Mouse (Mus musculus) ES-E14 (cell line): ENCODE data around the gene Mras. TPM values are rescaled to one million over a fixed set of nuclear protein-coding genes. Genes with fewer than 3 reads are reported as not detected.
A peak's percentile ranks its signal among the peaks of the same experiment; 100 is the strongest.

Source experiments
- DNase-seq: peaks from one replicate; pipeline ENCODE4 v3.0.0-alpha.2; 2013; ENCODE audit warnings: low read depth, low spot score
- H3K27ac ChIP-seq: 2 replicates; pipeline ENCODE4 v1.5.1; 2012; ENCODE audit warnings: low read depth, mild to moderate bottlenecking, low read length, moderate library complexity, mixed read lengths; ENCODE audit not compliant: poor library complexity, insufficient read depth, severe bottlenecking
- H3K36me3 ChIP-seq: 2 replicates; pipeline ENCODE4 v1.6.1; 2012; ENCODE audit warnings: mild to moderate bottlenecking, low read length, moderate library complexity, mixed read lengths; ENCODE audit not compliant: control insufficient read depth, poor library complexity, insufficient read depth, severe bottlenecking
- H3K4me1 ChIP-seq, 2 experiments: fragments of 150-350 bp in 1 of 2; sonication (generic) in 1 of 2; 2 replicates each; pipeline ENCODE4 v1.6.1; 2012; ENCODE audit warnings: low read length in 2 of 2, mild to moderate bottlenecking in 1 of 2, mixed read lengths in 1 of 2; ENCODE audit not compliant: control insufficient read depth in 2 of 2, insufficient read depth in 2 of 2, poor library complexity in 1 of 2
- H3K4me3 ChIP-seq, 2 experiments: fragments of 150-350 bp in 1 of 2; sonication (generic) in 1 of 2; 2 replicates each; pipeline ENCODE4 v1.5.1; 2012; ENCODE audit warnings: low read length in 2 of 2, low read depth in 1 of 2, mild to moderate bottlenecking in 1 of 2, mixed read lengths in 1 of 2; ENCODE audit not compliant: insufficient read depth in 1 of 2, poor library complexity in 1 of 2, severe bottlenecking in 1 of 2
- H3K9ac ChIP-seq: 2 replicates; pipeline ENCODE4 v1.6.1; 2012; ENCODE audit warnings: low read depth, mild to moderate bottlenecking, low read length, mixed read lengths; ENCODE audit not compliant: poor library complexity, insufficient read depth, severe bottlenecking
- H3K9me3 ChIP-seq: fragments of 150-350 bp; sonication (generic); 2 replicates; pipeline ENCODE4 v1.6.1; 2012; ENCODE audit warnings: low read depth, mild to moderate bottlenecking, low read length; ENCODE audit not compliant: control insufficient read depth, insufficient read depth
- CHD2 ChIP-seq: IDR thresholded peaks from 2 replicates; pipeline ENCODE4 v1.6.1; 2014; ENCODE audit warnings: mild to moderate bottlenecking, low read depth, low read length, inconsistent platforms
- HCFC1 ChIP-seq: IDR thresholded peaks from 2 replicates; pipeline ENCODE4 v1.6.1; 2012; ENCODE audit warnings: low read length, inconsistent platforms, borderline replicate concordance; ENCODE audit not compliant: insufficient read depth
- MAFK ChIP-seq: IDR thresholded peaks from 2 replicates; pipeline ENCODE4 v1.6.1; 2014; ENCODE audit warnings: mild to moderate bottlenecking, low read depth, low read length, inconsistent platforms; ENCODE audit not compliant: insufficient read depth
- ZC3H11A ChIP-seq: IDR thresholded peaks from 2 replicates; pipeline ENCODE4 v1.6.1; 2012; ENCODE audit warnings: low read depth, mild to moderate bottlenecking, inconsistent platforms, low read length, borderline replicate concordance
- ZNF384 ChIP-seq: IDR thresholded peaks from 2 replicates; pipeline ENCODE4 v1.6.1; 2012; ENCODE audit warnings: low read depth, low read length, inconsistent platforms
- in situ Hi-C, 2 experiments: fragments of 600-800 bp; cut with MboI; formaldehyde crosslinking; loops; one replicate each; pipeline ENCODE4 v1.15.1; 2025; ENCODE audit warnings: low sequenced_read_pairs in 2 of 2, inconsistent platforms in 1 of 2; ENCODE audit not compliant: unreplicated experiment in 2 of 2
- total RNA-seq: library from RNA; depleted of rRNA; stranded (reverse); fragments of 300-350 nt; gene quantifications from 2 replicates; pipeline ENCODE4 v1.2.3, GENCODE M21; 2012

The Mras gene
- total RNA-seq, 1 experiment: 28.5 TPM

DNA sequence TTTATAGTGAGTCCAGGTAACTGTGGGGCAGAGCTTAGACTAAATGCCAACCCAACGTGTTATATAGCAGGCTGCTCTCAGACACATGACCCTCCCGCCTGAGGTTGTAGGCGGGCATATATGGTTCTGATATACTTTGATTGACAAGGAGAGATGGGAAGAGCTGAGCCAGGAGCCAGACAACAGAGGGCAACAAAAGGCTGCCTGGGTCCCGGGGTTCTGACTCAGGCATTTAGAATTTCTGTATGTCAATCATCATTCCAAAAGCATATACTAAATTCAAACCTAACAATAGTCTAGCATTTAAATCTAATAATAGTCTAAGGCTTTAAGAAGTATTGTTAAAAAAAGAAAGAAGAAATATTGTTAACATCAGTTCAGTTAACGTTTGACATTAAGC, 58.0 kb downstream of the Mras start:
- DNase-seq: no peak

DNA sequence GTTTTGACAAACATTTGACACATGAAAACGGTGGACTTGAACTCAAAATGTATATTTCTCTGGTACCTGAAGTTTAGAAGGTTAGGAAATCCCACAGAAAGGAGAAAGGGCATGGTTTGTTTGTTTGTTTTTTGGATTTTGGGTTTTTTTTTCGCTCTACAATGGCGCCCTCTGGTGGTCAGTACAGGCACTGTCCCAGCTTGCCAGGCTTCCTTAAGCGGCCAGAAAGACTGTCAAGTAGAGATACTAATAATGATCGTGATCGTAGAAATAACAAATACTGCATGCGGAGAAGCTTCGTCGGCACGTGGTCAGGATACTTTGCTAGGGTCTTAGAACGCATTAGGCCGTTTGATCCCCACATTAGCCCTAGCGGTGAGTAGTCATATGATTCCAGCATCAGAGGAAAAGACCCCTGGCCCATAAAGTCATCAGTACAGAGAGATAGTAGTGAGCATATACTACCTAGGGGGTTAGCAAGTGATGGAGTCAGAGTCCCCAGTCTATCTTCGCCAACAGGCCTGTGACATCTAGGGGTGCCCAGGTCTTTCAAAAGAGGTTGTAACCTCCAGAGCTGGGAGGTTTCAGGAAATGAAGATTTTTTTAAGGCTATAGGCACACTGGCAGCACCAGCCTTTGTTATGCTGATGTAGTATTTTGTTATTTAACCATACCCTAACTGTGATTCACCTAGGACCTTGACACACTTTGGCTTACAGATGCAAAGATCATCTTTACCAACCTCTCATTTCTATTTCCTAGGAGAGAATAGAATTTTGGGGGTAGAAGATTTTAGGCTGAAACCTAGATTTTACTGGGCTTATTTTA, 60.4 kb downstream of the Mras start:
- H3K27ac ChIP-seq: no peak overlapping the region
- no peak overlapping the region for H3K4me3 ChIP-seq
- no peaks in the 10 kb centered on the region; the same call in 1 of the 2 replicates for H3K36me3 ChIP-seq
- no peak for TF ChIP-seq CHD2
- no peak for TF ChIP-seq HCFC1
- no peak for TF ChIP-seq MAFK
- TF ChIP-seq ZNF384: peak; percentile 76
- peak; percentile 84; the same call in 1 of the 2 replicates for TF ChIP-seq ZC3H11A
- in situ Hi-C loops: no loop called here
- H3K4me1 ChIP-seq: peaks cover 3 to 19% of the 10 kb centered on the region in 2 experiments; a peak in 3 of 4 replicates
- DNase-seq: peak; percentile 54
- no peak overlapping the region for H3K9ac ChIP-seq
- no peaks in the 10 kb centered on the region for H3K9me3 ChIP-seq

More for the DNA sequence above, 58.0 kb downstream of the Mras start:
- TF ChIP-seq ZNF384 (no peak), MAFK (no peak), HCFC1 (no peak), CHD2 (no peak), ZC3H11A (no peak)
- H3K4me3 ChIP-seq: no peak overlapping the region
- H3K36me3 ChIP-seq: no peaks in the 10 kb centered on the region; the same call in 1 of the 2 replicates
- in situ Hi-C loops: no loop called here
- no peaks in the 10 kb centered on the region for H3K9me3 ChIP-seq
- H3K4me1 ChIP-seq: peaks cover 3 to 19% of the 10 kb centered on the region in 2 experiments; a peak in 3 of 4 replicates
- H3K9ac ChIP-seq: no peak overlapping the region
- H3K27ac ChIP-seq: no peak overlapping the region

DNA sequence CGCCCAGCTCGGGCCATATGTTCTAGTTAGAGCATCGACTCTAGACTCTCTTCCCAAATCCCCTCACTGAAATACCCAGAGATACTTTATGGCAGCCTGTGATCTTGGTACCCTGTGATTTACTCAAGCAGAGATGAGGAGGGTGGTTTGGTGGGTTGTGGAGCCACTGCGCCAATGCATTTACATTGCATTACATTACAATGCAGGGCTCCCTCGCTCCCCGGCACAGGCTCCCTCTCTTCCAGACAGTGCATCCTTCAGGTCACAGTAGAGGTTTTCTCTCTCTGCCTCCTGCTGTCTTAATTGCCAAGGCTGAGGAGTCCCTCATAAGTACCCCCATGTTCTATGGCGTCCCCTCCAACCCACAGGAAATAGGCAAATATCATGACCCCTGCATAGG, 68.8 kb downstream of the Mras start:
- Histone ChIP-seq H3K9me3 (no peaks in the 10 kb centered on the region), H3K36me3 (no peaks in the 10 kb centered on the region), H3K4me1 (peaks cover 3 to 10% of the 10 kb centered on the region in 2 experiments; a peak in 1 of 4 replicates), H3K9ac (no peak overlapping the region), H3K4me3 (no peak overlapping the region), H3K27ac (no peak overlapping the region)
- in situ Hi-C loops: no loop called here
- peak; percentile 35 for DNase-seq
- TF ChIP-seq MAFK (no peak), ZNF384 (no peak), ZC3H11A (no peak), HCFC1 (no peak), CHD2 (no peak)

DNA sequence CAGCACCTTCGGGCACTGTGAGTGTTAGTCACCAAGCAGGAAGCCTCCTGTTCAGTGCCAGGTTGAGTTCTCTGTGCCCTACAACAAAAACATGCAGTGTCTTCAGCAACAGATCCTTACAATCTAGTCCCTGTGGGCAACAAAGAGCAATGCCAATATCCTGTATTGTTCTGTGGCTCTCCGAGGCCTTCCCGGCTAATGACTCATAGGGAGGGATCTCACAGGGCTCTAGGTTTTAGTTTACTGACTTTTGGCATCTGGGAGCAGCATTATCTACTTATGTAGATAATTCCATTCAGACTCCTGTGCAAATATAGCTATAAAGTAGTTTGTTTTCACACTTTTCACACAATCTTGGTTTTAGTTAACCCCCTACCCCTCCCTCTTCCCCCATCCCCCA, 71.3 kb downstream of the Mras start:
- in situ Hi-C loops: no loop called here
- no peak for DNase-seq

More for the DNA sequence above, 71.3 kb downstream of the Mras start:
- Histone ChIP-seq H3K4me3 (no peak overlapping the region), H3K9ac (no peak overlapping the region), H3K9me3 (no peaks in the 10 kb centered on the region), H3K4me1 (peaks cover 3 to 10% of the 10 kb centered on the region in 2 experiments; a peak in 1 of 4 replicates), H3K36me3 (no peaks in the 10 kb centered on the region), H3K27ac (no peak overlapping the region)
- TF ChIP-seq ZNF384 (no peak), ZC3H11A (no peak), CHD2 (no peak), MAFK (no peak), HCFC1 (no peak)
